Mouse (Mus musculus) cerebellum, adult 8-10 months (tissue): Measurements from ENCODE around the gene Gpr182.
"Not testable (repeated sequence)": the region's sequence is repeated elsewhere in the genome, so short reads cannot be mapped to it uniquely, and the experiment has no call there.

Source experiments
- DNase-seq: peaks from one replicate; pipeline ENCODE4 v3.0.0; 2022

The Gpr182 gene

DNA sequence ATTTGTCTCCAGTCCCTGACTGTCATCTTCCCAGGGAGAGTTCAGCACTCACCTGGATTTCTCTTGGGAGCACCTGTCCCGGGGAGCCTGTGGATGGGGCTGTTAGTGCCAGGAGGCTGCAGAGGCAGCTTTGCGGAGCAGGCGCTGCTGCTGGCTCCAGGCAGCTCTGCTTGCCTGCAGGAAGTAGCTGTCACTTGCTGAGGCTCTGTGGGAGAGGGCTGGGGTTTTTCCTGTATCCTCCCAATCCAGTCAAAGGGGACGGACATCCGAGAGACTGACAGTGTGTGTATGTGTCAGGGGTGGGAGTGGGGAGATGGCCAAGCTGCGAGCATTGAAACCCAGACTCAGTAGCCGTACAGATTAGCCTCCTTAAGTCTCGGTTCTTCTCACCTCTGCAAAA is at the start of gene Gpr182:
TSS of gene Gpr182 (minus strand) at position 185 of the 400 bp plus-strand sequence.
- DNase-seq = no peak

DNA sequence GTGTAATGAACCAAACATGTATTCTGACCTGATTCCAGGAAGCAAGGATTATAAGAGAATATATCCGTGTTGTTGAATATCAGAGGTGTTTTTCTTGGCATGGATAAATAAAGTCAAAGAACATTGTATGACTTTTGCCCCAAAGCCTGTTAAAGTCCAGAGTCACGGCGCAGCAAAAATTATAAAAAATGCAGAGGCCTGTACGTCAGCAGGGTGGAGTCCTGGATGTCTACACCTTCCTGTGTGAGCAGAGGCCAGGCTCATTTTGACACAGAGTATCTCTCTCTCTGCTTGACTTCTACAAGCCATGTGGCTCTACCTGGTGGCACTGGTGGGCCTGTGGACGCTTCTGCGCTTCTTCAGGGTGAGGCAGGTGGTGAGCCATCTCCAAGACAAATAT is 49.4 kb upstream of the Gpr182 start, which contains the start of gene Rdh16:
TSS of gene Rdh16 (plus strand) at position 262 of the 400 bp plus-strand sequence.
- no peak for DNase-seq

DNA sequence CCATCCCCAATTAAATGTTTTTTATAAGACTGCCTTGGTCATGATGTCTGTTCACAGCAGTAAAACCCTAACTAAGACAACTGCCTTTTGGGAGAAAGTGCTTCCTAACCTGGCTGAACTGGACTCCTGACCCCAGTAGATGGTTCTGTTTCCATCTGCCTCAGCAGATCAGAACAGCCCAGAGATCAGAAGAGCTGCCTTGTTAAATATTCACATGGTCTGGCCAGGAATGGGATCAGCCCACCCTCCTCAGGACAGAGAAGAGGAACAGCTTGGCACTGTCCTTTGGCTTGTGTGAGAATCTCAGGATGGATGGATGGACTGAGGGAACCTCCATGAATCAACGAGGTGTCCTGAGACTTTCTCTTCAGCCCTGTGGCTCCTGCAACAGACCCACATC is 47.8 kb upstream of the Gpr182 start:
- DNase-seq = no peak

DNA sequence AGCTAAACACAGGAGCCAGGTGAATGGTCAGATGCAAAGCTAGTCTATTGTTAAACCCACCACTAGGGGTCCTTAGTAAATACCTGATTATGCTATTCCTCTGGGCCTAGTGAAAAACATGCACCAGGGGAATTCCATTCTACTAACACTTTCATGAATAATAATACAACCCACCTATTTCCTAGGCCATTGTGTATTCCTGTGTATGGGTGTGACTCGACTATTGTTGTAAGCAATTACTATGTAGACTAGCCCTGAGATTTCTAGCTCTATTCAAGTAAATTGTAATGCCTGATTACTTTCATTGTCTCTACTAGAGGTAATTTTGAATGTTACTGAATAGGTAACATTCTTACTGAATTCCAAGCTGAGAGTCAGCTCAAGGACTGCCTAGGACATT is 33.9 kb upstream of the Gpr182 start:
- DNase-seq = not testable (repeated sequence)

DNA sequence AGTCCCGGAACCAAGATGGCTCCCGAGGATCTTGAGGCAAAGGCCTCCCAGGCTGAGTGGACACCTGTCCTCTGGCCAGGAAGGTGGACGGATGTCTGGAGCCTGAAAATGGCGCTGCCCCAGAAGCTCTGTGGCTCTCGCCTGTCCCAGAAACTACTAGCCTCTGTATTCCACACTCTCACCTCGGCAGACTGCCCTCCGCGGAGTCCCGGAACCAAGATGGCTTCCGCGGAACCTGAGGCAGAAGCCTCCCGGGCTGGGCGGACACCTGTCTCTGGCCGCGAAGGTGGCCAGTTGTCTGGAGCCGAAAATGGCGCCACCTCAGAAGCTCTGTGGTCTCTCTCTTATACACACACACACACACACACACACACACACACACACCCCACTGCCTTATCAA is 30.8 kb upstream of the Gpr182 start:
- DNase-seq = not testable (repeated sequence)

DNA sequence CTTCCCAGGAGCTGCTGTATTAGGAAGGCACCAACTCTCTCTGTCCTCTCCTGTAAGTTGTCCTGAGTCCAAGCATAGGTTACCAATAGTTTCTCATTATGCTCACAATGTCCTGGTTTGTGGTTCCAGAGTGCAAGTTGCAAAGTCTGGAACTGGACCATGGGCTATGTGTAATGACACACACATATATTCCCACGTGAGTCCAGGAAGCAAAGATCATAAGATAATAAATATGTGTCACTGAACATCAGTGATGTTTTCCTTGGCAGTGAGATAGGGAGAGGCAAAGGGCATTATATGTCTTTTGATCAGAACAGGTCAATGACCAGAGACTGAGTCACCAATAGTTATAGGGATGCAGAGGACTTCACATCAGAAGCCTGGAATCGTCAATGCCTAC is 24.5 kb upstream of the Gpr182 start, which contains the start of gene Rdh9:
TSS of gene Rdh9 (plus strand) at position 376 of the 400 bp plus-strand sequence.
- no peak for DNase-seq

DNA sequence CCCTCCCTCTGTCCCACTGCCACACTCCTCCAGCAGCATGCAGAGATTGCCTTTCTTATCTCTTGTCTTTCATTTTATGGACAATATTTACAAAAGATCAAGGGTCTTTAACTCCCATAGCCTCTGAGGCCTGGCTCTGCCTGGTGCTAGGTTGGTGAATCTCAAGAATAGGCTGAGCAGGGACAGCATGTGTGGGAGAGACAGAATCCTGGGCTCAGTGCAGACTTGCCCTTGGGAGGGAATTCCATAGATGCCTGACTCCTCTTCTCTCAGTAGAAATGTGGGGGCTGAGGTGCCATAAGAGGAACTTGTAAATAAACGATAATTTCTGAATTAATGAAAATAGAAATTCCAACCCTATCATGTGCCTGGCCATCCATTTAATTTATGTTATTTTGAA is 15.0 kb upstream of the Gpr182 start:
- DNase-seq = no peak

DNA sequence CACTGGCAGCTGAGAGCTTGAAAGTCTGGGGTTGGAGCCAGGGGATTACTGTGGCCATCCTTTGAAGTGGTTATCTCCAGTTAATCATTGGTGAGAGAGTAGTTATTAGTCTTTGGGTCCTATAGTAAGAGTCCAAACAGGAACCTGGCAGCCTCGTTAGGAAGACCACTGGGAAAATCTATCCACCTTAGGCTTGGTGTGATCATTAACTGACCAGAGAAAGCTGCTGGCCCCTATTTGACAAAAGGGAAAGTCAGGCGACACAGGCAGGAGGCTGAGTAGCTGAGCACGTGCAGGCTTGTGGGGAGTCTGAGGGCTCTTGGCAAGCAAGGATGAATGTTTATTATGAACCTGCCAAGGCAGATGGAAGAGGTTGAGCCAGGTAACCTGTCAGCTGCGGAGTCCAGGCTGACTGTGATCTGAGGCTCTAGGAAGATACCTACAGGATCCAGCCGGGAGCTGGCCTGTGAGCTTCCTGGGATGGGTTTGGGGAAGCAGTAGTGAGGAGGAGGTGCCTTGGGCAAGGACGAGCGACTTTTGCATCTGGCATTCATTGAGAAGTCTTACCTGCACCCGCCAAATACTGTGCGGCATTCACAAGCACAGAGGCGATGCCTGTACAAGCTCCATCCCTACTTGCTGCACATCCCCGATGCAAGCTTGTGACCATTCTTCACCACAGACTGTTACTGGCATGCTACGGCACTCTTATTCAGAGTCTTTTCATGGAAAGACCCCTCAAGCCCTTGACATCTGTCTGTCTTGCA is 12.6 kb upstream of the Gpr182 start:
- no peak for DNase-seq

DNA sequence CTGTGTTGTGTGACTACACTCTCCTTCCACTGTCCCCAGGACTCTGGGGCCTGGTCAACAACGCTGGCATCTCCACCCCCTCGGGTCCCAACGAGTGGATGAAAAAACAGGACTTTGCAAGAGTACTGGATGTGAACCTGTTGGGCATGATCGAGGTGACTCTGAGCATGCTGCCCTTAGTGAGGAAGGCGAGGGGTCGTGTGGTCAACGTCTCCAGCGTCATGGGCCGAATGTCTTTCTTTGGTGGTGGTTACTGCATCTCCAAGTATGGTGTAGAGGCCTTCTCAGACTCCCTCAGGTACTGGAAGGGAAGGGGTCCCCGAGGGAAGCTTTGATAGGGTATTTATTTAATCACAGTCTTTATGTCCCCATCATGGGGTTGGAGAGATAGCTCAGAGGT is 11.4 kb upstream of the Gpr182 start:
- not testable (repeated sequence) for DNase-seq

DNA sequence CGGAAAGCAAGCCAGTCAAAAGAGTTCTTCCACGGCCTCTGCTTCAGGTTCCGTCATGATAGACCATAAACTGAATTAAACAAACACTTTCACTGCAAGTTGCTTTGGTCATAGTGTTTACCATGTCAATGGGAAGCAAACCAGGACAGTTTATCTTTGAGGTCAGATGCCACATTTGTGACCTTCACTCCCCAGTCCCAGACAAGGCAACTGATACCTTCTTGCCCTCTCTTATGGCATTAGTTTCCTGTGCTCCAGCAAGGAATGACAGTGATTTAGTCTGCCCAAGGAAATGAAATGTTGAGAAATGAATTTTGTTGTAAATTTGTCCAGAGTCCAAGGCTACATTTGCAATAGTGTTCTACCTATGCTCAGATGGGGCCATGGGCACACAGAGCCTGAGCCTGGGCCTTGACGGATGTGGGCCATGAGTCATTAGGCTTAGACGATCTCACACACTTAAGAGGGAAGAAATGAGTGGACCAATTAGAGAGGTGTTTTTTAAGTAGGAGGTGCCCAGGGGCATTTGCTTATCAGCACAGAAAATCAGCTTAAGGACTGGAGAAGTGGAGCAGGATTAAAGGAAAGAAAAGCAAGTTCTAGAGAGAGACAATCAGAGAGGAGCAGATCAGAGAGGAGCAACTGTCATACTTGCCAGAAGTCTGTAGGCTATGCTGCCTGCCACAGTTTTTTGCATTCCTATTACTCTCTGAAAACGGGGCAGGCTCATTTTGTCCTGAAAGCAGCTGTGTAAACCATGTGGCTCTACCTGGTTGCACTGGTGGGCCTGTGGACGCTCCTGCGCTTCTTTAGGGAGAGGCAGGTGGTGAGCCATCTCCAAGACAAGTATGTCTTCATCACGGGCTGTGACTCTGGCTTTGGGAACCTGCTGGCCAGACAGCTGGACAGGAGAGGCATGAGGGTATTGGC is 7.9 kb upstream of the Gpr182 start, which contains the start of the genes Rdh1 and Rdh16f1:
TSS of gene Rdh1 (plus strand) at position 541 of the 930 bp plus-strand sequence.
TSS of gene Rdh16f1 (plus strand) at position 607 of the 930 bp plus-strand sequence.
- DNase-seq = no peak

DNA sequence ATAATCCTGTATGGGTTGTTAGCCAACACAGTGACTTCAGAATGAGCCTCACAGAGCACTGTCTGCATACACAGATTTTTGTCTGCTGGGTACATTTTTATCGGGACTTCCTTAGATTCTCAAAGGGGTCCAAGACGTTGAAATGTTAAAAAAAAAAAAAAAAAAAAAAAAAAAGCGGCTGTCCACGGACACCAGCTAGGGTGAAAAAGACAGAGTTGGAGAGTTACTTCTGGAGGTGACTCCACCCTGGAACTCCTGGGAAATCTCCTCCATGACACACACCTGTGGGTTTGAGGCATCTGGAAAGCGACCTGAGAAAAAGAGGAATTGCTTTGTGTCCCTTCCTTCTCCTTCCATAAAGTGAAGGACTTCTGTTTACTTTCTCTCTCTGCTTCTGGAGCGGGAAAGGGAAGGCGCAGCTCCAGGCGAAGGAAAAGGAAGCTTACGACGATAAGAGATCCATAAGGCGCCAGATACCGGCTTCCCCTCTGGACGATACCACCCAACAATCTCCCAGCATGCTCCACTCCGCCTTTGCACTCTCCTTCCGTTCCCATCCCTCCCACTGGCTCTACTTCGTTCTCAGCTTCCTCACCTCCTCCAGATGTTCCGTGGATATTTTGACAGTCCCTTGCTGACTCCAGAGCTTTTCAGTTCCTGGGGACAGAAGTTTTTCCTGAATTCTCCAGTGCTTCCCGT is 4.4 kb upstream of the Gpr182 start:
- no peak for DNase-seq

DNA sequence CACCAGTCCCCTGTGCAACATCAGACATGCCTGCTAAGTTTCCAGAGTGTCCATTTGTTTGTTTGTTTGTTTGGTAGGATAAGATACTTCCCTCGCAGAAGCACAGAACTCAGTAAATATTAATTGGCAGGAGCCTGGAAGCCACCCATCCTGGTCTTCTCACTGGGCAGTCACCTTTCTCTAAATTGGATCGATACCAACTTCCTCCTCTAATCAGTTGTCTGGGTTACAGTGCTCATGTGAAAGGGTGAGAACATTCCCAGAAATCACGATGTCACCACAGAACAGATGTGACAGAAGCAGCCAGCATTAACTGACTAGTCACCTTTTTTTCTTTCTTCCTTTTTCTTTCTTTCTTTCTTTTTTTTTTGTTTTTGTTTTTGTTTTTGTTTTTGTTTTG is 3.7 kb upstream of the Gpr182 start:
- no peak for DNase-seq

DNA sequence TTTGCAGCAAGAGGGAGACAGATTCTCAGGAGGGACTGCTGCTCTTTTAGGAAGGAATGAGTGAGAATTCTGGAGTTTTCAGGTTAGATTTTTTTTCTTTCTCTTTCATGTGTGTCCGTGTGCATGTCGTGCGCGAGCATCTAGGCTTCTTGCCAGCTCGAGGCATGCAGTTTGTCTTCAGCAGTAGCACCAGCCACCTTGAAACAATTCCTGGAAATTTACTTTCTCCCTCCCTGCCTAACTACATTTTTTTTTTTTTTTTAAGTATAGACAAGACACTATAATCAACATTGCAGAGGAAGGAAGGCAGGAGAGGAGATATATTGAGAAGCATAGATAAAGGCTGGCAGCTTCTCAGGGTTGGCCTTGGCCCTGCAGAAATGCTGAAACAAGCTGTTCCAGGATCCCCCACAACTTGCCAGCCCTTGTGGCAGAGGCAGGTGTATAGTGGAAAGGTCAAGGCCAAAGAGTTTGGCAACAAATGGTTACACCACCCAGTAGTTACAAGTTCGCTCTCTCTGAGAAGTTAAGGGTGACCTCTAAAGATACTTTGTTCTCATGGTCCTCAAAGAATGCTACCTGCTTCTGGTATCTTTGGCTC is 3.1 kb upstream of the Gpr182 start:
- no peak for DNase-seq

DNA sequence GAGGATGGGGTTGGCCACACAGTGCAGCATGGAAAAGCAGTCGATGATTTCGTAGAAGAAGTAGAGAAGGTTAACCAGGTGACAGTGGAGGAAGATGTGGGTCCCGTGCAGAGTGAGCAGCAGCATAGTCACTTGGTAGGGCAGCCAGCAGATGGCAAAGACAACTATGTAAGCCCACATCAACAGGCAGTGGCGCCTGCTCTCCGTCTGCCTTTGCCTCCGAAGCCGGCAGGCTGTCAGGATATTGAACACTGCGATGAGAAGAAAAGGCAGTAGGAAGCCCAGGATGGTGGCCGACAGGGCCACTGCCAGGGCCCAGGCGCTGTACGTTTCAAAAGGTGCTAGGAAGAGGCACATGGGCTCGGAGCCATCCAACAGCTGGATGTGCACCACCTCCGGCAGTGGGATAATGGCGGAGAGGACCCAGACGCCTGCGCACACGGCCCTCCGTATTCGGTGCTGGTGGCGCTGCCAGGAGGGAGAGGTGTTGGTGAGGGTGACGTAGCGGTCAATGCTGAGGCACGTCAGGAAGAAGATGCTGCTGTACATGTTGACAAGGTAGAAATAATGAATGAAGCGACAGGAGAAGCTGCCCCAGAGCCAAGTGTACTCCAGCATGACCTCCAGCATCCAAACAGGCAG is 1.3 kb downstream of the Gpr182 start:
- no peak for DNase-seq

DNA sequence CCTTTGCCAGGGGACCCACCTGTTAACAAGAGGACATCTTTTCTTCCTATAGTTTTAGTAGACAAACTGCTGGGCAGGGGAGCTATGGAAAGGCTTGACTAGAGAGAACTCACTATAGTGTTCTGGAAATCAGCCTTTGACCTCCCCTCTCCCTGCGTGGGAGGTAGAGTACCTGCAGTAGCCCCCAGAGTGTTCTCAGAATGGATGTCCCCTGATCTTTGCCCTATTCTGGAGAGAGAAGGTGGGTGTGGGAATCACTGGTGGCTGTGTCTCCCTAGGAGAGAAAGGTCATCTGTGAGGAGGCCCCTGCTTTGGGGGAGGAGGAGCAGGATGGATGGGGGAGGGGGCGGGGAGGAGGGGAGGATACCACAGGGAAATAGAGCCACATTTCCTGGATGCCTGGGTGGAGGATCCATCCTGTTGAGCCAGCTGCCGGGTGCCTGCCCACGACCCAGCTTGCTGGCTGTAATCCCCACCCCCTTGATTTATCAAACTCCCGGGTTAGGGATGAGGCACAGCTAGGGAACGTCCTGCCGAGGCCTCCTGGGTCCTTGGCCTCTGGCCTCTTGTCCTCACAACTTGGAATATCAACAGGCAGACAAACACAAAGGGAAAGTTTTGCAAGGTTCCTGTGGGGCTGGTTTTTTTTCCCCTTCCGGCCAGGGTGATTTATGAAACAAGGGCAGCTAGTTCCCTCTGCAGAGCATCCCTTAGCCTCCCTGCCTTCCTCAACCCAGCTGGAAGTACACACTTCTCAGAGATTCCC is 2.5 kb downstream of the Gpr182 start:
- DNase-seq = no peak

DNA sequence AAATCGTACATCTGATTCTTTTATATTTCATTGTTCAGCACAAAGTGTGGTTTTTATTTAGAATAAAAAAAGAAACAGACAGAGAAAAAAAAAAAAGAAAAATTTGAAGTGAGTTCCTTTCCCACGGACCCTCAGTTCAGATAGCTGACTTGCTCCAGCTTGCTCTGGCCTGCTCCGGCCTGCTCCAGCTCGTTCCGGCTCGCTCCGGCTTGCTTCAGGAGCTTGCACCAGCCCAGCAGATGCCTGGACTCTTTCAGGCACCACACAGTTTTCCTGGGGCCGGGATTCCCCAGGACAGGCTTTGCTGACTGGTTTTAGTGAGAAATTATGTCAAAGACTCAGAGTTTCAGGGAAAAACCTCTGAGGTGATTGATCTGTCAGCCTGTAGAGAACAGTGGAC is 4.3 kb downstream of the Gpr182 start:
- no peak for DNase-seq

DNA sequence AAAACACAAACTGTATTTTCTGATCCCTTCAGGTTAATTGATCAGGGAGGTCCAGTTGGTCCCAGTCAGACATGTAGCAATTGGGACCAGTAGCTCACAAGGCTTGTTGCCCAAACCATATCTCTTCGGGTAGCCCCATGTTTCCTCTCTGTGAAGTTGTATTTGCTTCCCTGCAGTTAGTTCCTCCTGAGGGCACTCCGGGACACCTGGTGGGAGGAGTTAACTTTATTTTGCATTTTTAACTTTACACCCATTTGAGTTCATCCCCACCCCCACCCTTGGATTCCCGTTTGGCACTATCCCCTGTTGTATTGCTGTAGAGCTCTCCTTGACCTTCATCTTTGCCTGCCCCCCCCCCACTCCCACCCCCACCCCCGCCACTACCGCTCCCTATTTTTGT is 5.6 kb downstream of the Gpr182 start:
- no peak for DNase-seq

DNA sequence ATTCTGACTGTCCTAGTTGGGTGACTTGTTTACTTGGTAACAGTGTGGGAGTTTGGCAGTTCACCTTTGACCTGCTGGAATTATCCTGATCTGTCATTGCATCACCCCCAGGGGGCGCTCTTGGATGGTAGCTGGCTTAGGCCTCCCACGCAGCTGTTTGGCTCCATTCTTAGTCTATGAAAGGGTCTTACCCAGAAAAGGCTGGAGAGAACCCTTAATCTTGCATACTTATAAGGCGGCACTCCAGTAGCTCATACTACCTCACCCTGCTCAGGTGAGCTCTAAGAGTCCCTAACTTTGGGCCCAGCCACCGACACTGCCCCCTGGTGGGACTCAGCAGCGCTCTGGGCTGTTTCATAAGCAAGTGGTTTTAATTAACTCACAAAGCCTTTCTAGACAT is 6.9 kb downstream of the Gpr182 start:
- DNase-seq = peak; percentile 27

DNA sequence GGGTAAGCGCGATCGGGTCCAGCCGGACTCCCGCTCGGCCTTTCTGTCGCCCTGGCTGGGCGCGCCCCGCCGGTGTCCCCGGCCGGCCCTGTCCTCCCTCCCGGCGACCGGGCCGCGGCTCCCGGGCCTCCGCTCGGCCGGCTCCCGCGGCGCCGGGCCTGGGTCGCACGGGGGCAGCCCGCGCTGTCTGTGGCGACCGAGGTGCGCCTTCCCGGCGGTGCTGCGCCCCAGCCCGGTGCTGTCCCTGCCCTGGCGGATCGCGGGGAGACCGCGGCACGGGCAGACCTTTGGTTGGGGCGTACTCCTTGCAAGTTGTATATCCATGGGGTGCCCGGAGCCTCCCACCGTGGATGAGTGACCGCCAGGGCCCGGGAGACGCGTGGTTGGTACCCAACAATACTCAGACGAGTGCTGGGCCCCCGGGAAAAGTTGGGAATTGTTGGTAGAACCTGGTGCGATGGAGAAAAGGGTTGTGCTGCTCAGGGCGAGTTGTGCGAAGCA is 11.8 kb downstream of the Gpr182 start:
- no peak for DNase-seq

DNA sequence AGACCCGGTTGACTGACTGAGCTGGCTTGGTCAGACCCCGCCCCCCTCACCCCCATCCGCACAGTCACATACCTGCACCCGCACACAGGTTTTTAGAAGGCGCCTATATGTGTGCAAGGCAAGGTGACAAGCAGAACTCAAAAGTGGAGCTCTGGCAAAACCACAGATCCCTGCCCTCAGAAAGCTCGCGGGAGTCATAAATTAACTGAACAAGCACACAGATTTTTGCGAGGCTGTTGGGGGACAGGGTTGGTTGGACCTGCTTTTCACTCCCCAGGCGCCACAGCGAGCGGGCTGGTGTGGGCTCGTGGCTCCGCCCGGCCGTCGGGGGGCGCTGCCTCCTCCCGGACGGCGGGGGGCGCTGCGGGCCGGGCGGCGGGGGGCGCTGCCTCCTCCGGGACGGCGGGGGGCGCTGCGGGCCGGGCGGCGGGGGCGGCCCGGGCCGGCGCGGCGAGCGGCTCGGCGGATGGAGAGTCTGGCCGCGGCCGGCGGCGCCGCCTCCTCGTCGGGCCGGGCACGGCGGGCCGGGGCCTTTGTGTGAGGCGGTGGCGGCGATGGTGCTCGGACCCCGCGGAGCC is 12.4 kb downstream of the Gpr182 start, which contains the start of gene Zbtb39:
TSS of gene Zbtb39 (plus strand) at position 456 of the 578 bp plus-strand sequence.
- peak; percentile 67 for DNase-seq
